Mouse (Mus musculus): ENCODE measurements around the gene Bag6. TPM values are rescaled to one million over a fixed set of nuclear protein-coding genes. Genes with fewer than 3 reads are reported as not detected.

Gene Bag6
- polyA plus RNA-seq, 1 experiment from 2014 or later, result 87.9 TPM

- H3K27me3 ChIP-seq, result no peaks in the 10 kb centered on the region
- peaks cover 2% of the 10 kb centered on the region; the same call in 1 of the 2 replicates for H3K4me1 ChIP-seq
- 88% methylated on average over 11 of the region's 11 CpGs for WGBS
- no peak overlapping the region for H3K4me3 ChIP-seq
- H3K27ac ChIP-seq, result no peak overlapping the region
- H3K9ac ChIP-seq, result no peak overlapping the region
- no peak for ATAC-seq (ENCODE audit: low FRiP score)
- H3K4me2 ChIP-seq (replicated peaks), result no peak overlapping the region
- H3K9me3 ChIP-seq (replicated peaks), result no peaks in the 10 kb centered on the region
- H3K36me3 ChIP-seq, result peaks cover 72% of the 10 kb centered on the region
Observed at GRCm38 (mm10) chr17:35101161-35101560, 33.8 kb upstream of the Bag6 start.

- no peaks in the 10 kb centered on the region for H3K9me3 ChIP-seq (replicated peaks)
- 81% methylated on average over 8 of the region's 8 CpGs for WGBS
- H3K4me1 ChIP-seq, result peaks cover 4% of the 10 kb centered on the region; the same call in 1 of the 2 replicates
- H3K36me3 ChIP-seq, result peaks cover 61% of the 10 kb centered on the region
- no peak overlapping the region for H3K4me3 ChIP-seq
- no peak for ATAC-seq (ENCODE audit: low FRiP score)
- H3K9ac ChIP-seq, result no peak overlapping the region
- no peaks in the 10 kb centered on the region for H3K27me3 ChIP-seq
- no peak overlapping the region for H3K4me2 ChIP-seq (replicated peaks)
- H3K27ac ChIP-seq, result no peak overlapping the region
Observed at GRCm38 (mm10) chr17:35102299-35102698, 32.7 kb upstream of the Bag6 start.

GRCm38 (mm10) chr17:35103221-35103690 is 31.7 kb upstream of the Bag6 start:
- ATAC-seq (ENCODE audit: low FRiP score), result no peak
- H3K27me3 ChIP-seq, result no peaks in the 10 kb centered on the region
- H3K4me2 ChIP-seq (replicated peaks), result no peak overlapping the region
- H3K4me1 ChIP-seq, result peaks cover 4% of the 10 kb centered on the region; the same call in 1 of the 2 replicates
- 0 out of 2 replicates have a peak overlapping the region, but pooled peaks have one; percentile 27 for H3K9ac ChIP-seq
- no peak overlapping the region for H3K27ac ChIP-seq
- H3K4me3 ChIP-seq, result no peak overlapping the region
- 71% methylated on average over 6 of the region's 6 CpGs for WGBS
- H3K9me3 ChIP-seq (replicated peaks), result no peaks in the 10 kb centered on the region
- peaks cover 57% of the 10 kb centered on the region for H3K36me3 ChIP-seq

GRCm38 (mm10) chr17:35104079-35104478 is 30.9 kb upstream of the Bag6 start:
- Histone ChIP-seq H3K27me3 (no peaks in the 10 kb centered on the region), H3K9ac (no peak overlapping the region), H3K4me3 (no peak overlapping the region), H3K4me1 (peaks cover 4% of the 10 kb centered on the region; the same call in 1 of the 2 replicates), H3K27ac (no peak overlapping the region), H3K9me3 (replicated peaks) (no peaks in the 10 kb centered on the region), H3K36me3 (peaks cover 50% of the 10 kb centered on the region), H3K4me2 (replicated peaks) (no peak overlapping the region)
- 92% methylated on average over 7 of the region's 7 CpGs for WGBS
- no peak for ATAC-seq (ENCODE audit: low FRiP score)

GRCm38 (mm10) chr17:35104754-35105153 is 30.2 kb upstream of the Bag6 start:
- ATAC-seq (ENCODE audit: low FRiP score), result no peak
- H3K36me3 ChIP-seq, result peaks cover 43% of the 10 kb centered on the region
- H3K4me1 ChIP-seq, result peaks cover 4% of the 10 kb centered on the region; the same call in 1 of the 2 replicates
- no peaks in the 10 kb centered on the region for H3K27me3 ChIP-seq
- 78% methylated on average over 6 of the region's 6 CpGs for WGBS
- H3K9ac ChIP-seq, result no peak overlapping the region
- H3K4me2 ChIP-seq (replicated peaks), result no peak overlapping the region
- H3K4me3 ChIP-seq, result no peak overlapping the region
- H3K27ac ChIP-seq, result no peak overlapping the region
- H3K9me3 ChIP-seq (replicated peaks), result no peaks in the 10 kb centered on the region

- H3K4me1 ChIP-seq, result peaks cover 4% of the 10 kb centered on the region; the same call in 1 of the 2 replicates
- no peak for ATAC-seq (ENCODE audit: low FRiP score)
- peaks cover 32% of the 10 kb centered on the region for H3K36me3 ChIP-seq
- peak overlapping the region; percentile 37 for H3K4me2 ChIP-seq (replicated peaks)
- no peak overlapping the region for H3K4me3 ChIP-seq
- peak overlapping the region; percentile 51 for H3K9ac ChIP-seq
- WGBS, result 26% methylated on average over 13 of the region's 13 CpGs
- H3K27me3 ChIP-seq, result no peaks in the 10 kb centered on the region
- H3K27ac ChIP-seq, result no peak overlapping the region
- no peaks in the 10 kb centered on the region for H3K9me3 ChIP-seq (replicated peaks)
Observed at GRCm38 (mm10) chr17:35105740-35106389, 29.1 kb upstream of the Bag6 start.

- WGBS, result 62% methylated on average over 3 of the region's 3 CpGs
- H3K36me3 ChIP-seq, result peaks cover 25% of the 10 kb centered on the region
- ATAC-seq (ENCODE audit: low FRiP score), result no peak
- no peak overlapping the region for H3K4me2 ChIP-seq (replicated peaks)
- no peak overlapping the region for H3K4me3 ChIP-seq
- H3K27me3 ChIP-seq, result no peaks in the 10 kb centered on the region
- no peaks in the 10 kb centered on the region for H3K9me3 ChIP-seq (replicated peaks)
- peaks cover 4% of the 10 kb centered on the region; the same call in 1 of the 2 replicates for H3K4me1 ChIP-seq
- H3K9ac ChIP-seq, result no peak overlapping the region; the same call in 1 of the 2 replicates
- H3K27ac ChIP-seq, result no peak overlapping the region
Observed at GRCm38 (mm10) chr17:35106522-35106921, 28.5 kb upstream of the Bag6 start.

- ATAC-seq (ENCODE audit: low FRiP score), result no peak
- H3K9ac ChIP-seq, result no peak within 1 kb of the TSS
Observed at GRCm38 (mm10) chr17:35108097-35108496, 26.9 kb upstream of the Bag6 start, which contains the start of gene Ly6g5c. Gene Ly6g5c, plus strand, starts transcription at chr17:35108279.

GRCm38 (mm10) chr17:35111774-35112173 is 23.2 kb upstream of the Bag6 start:
- no peaks in the 10 kb centered on the region for H3K9me3 ChIP-seq (replicated peaks)
- WGBS, result 67% methylated on average over 9 of the region's 9 CpGs
- H3K36me3 ChIP-seq, result peaks cover 26% of the 10 kb centered on the region
- H3K4me2 ChIP-seq (replicated peaks), result no peak overlapping the region
- ATAC-seq (ENCODE audit: low FRiP score), result no peak
- no peaks in the 10 kb centered on the region for H3K27me3 ChIP-seq
- H3K27ac ChIP-seq, result no peak overlapping the region
- no peak overlapping the region for H3K9ac ChIP-seq
- no peak overlapping the region for H3K4me3 ChIP-seq
- H3K4me1 ChIP-seq, result no peaks in the 10 kb centered on the region

More at GRCm38 (mm10) chr17:35108097-35108496, 26.9 kb upstream of the Bag6 start, which contains the start of gene Ly6g5c:
- H3K4me1 ChIP-seq, result peaks cover 4% of the 10 kb centered on the region; the same call in 1 of the 2 replicates
- no peak within 1 kb of the TSS for H3K4me2 ChIP-seq (replicated peaks)
- peaks cover 9% of the 10 kb centered on the region for H3K36me3 ChIP-seq
- H3K27ac ChIP-seq, result no peak within 1 kb of the TSS
- 82% methylated on average over 6 of the region's 6 CpGs for WGBS
- H3K9me3 ChIP-seq (replicated peaks), result no peaks in the 10 kb centered on the region
- no peaks in the 10 kb centered on the region for H3K27me3 ChIP-seq
- H3K4me3 ChIP-seq, result no peak within 1 kb of the TSS

GRCm38 (mm10) chr17:35115046-35116019 is 19.6 kb upstream of the Bag6 start, which contains the start of gene Ly6g5b:
Gene Ly6g5b, minus strand, starts transcription at chr17:35115428.
- Histone ChIP-seq H3K9me3 (replicated peaks) (no peaks in the 10 kb centered on the region), H3K9ac (no peak within 1 kb of the TSS), H3K27me3 (no peaks in the 10 kb centered on the region), H3K4me3 (no peak within 1 kb of the TSS), H3K27ac (no peak within 1 kb of the TSS), H3K36me3 (peaks cover 47% of the 10 kb centered on the region), H3K4me1 (peaks cover 7% of the 10 kb centered on the region), H3K4me2 (replicated peaks) (no peak within 1 kb of the TSS)
- ATAC-seq (ENCODE audit: low FRiP score), result no peak
- WGBS, result 86% methylated on average over 8 of the region's 8 CpGs

GRCm38 (mm10) chr17:35120745-35121142 is 14.2 kb upstream of the Bag6 start:
- Histone ChIP-seq H3K36me3 (peaks cover 43% of the 10 kb centered on the region), H3K9ac (peak overlapping the region; percentile 88), H3K9me3 (replicated peaks) (no peaks in the 10 kb centered on the region), H3K27ac (peak overlapping the region; percentile 64), H3K4me1 (peaks cover 22% of the 10 kb centered on the region), H3K27me3 (no peaks in the 10 kb centered on the region), H3K4me2 (replicated peaks) (peak overlapping the region; percentile 97), H3K4me3 (peak overlapping the region; percentile 74)
- under 1% methylated on average over 33 of the region's 33 CpGs for WGBS
- ATAC-seq (ENCODE audit: low FRiP score), result no peak
